Mouse (Mus musculus) heart, adult 2 months (tissue): Measurements from ENCODE around the gene Scnn1a. TPM values are rescaled to one million over a fixed set of nuclear protein-coding genes. Genes with fewer than 3 reads are reported as not detected.

Experiments used
- DNase-seq, 2 experiments: peaks; one replicate each; pipeline ENCODE4 v3.0.0; 2021
- H3K27ac ChIP-seq: fragments of 200-600 bp; 2 replicates; pipeline ENCODE4 v1.8.1; 2022
- H3K27me3 ChIP-seq: fragments of 200-500 bp; 2 replicates; pipeline ENCODE4 v1.6.1; 2012; ENCODE audit warnings: mild to moderate bottlenecking, low read length, inconsistent platforms, mixed read lengths; ENCODE audit not compliant: control insufficient read depth, insufficient read depth
- H3K36me3 ChIP-seq: fragments of 200-500 bp; 2 replicates; pipeline ENCODE4 v1.6.1; 2012; ENCODE audit warnings: low read length, inconsistent platforms; ENCODE audit not compliant: control insufficient read depth, insufficient read depth
- H3K4me1 ChIP-seq: fragments of 200-500 bp; 2 replicates; pipeline ENCODE4 v1.6.1; 2011; ENCODE audit warnings: low read length; ENCODE audit not compliant: control insufficient read depth, insufficient read depth
- H3K4me3 ChIP-seq: fragments of 200-600 bp; 2 replicates; pipeline ENCODE4 v1.8.1; 2022
- H3K79me2 ChIP-seq: fragments of 200-500 bp; replicated peaks from 2 replicates; pipeline ENCODE4 v1.6.1; 2012; ENCODE audit warnings: mild to moderate bottlenecking, inconsistent platforms, low read length, moderate library complexity, mixed read lengths; ENCODE audit not compliant: control insufficient read depth, insufficient read depth
- H3K9ac ChIP-seq: fragments of 200-500 bp; 2 replicates; pipeline ENCODE4 v1.6.1; 2012; ENCODE audit warnings: low read depth, mild to moderate bottlenecking, control low read depth, inconsistent platforms, low read length, mixed read lengths
- CTCF ChIP-seq: fragments of 200-600 bp; IDR thresholded peaks from 2 replicates; pipeline ENCODE4 v1.8.1; 2022; ENCODE audit warnings: antibody characterized with exemption, mild to moderate bottlenecking, moderate library complexity
- EP300 ChIP-seq: fragments of 200-500 bp; IDR thresholded peaks from 2 replicates; pipeline ENCODE4 v1.6.1; 2011; ENCODE audit warnings: low read depth, low read length, control low read depth; ENCODE audit not compliant: insufficient read depth
- POLR2A ChIP-seq: fragments of 200-500 bp; IDR thresholded peaks from 2 replicates; pipeline ENCODE4 v1.6.1; 2011; ENCODE audit warnings: mild to moderate bottlenecking, low read depth, low read length, control low read depth; ENCODE audit not compliant: insufficient read depth
- WGBS: fragments of 180-500 bp; shearing (Covaris S2); methylation state at CpG from one replicate; pipeline ENCODE4 v1.1.7; 2018; 5-methylcytosine and 5-hydroxymethylcytosine counted together
- intact Hi-C: fragments of 180-260 bp; cut with DNase I; formaldehyde crosslinking; loops from one replicate; pipeline ENCODE4 v1.15.1; 2025
- polyA plus RNA-seq: library from polyadenylated mRNA; depleted of rRNA; stranded (reverse); fragments of >200 nt; gene quantifications from 2 replicates; pipeline ENCODE4 v1.2.3, GENCODE M21; 2012
- total RNA-seq, 2 experiments: library from RNA; stranded (reverse); gene quantifications; 2 replicates each; pipeline ENCODE4 v1.2.3; 2021

Scnn1a gene
- total and polyA plus RNA-seq, 3 experiments = 0.37 to 3.1 (median 0.75) TPM

- TF ChIP-seq POLR2A (no peak), CTCF (no peak), EP300 (no peak)
- intact Hi-C loops = loop anchor here (5.0 kb wide), 1 partner anchor 144 kb away; the partner anchor contains the start of gene Vamp1
- Histone ChIP-seq H3K9ac (no peak overlapping the region), H3K27ac (no peak overlapping the region), H3K27me3 (no peaks in the 10 kb centered on the region), H3K4me1 (peaks cover 3% of the 10 kb centered on the region), H3K36me3 (no peaks in the 10 kb centered on the region), H3K4me3 (no peak overlapping the region), H3K79me2 (no peaks in the 10 kb centered on the region)
- DNase-seq = no peak
- 89% methylated on average over 9 of the region's 9 CpGs for WGBS
These were observed 40.4 kb downstream of the Scnn1a start for GRCm38 (mm10) chr6:125360846-125361245.

DNA sequence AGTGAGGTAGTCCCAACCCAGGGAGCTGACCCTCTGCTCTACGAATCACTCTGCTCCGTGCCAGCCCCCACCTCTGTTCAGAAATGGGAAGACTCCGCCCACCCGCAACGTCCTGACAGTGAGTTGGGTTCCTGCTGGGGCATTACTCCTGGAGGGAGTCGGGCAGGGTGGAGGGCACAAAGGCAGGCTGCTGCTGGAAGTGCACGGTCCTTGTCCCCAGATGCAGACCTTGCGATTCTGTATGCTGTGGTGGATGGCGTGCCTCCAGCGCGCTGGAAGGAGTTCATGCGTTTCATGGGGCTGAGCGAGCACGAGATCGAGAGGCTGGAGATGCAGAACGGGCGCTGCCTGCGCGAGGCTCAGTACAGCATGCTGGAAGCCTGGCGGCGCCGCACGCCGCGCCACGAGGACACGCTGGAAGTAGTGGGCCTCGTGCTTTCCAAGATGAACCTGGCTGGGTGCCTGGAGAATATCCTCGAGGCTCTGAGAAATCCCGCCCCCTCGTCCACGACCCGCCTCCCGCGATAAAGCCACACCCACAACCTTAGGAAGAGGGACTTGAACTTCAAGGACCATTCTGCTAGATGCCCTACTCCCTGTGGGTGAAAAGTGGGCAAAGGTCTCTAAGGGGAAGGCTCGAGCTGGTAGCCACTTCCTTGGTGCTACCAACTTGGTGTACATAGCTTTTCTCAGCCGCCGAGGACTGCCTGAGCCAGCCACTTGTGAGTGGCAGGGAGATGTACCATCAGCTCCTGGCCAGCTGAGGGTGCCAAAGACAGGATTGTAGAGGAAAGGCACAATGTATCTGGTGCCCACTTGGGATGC is 41.2 kb downstream of the Scnn1a start:
- no peaks in the 10 kb centered on the region for H3K36me3 ChIP-seq
- intact Hi-C loops = loop anchor here (5.0 kb wide), 1 partner anchor 144 kb away; the partner anchor contains the start of gene Vamp1

GRCm38 (mm10) chr6:125363021-125363420 is 42.6 kb downstream of the Scnn1a start:
- TF ChIP-seq EP300 (no peak), CTCF (no peak), POLR2A (no peak)
- H3K36me3 ChIP-seq = no peaks in the 10 kb centered on the region
- H3K4me3 ChIP-seq = no peak overlapping the region
- H3K27ac ChIP-seq = no peak overlapping the region
- DNase-seq = no peak
- no peaks in the 10 kb centered on the region for H3K79me2 ChIP-seq
- 56% methylated on average over 15 of the region's 15 CpGs for WGBS
- no peaks in the 10 kb centered on the region for H3K4me1 ChIP-seq
- intact Hi-C loops = loop anchor here (5.0 kb wide), 1 partner anchor 146 kb away; the partner anchor contains the start of gene Vamp1
- H3K9ac ChIP-seq = no peak overlapping the region
- H3K27me3 ChIP-seq = no peaks in the 10 kb centered on the region

More for the DNA sequence above, 41.2 kb downstream of the Scnn1a start:
- Histone ChIP-seq H3K4me3 (no peak overlapping the region), H3K9ac (no peak overlapping the region), H3K27ac (no peak overlapping the region), H3K4me1 (0 out of 2 replicates have a peak, but pooled peaks cover under 1% of the 10 kb centered on the region), H3K27me3 (no peaks in the 10 kb centered on the region), H3K79me2 (no peaks in the 10 kb centered on the region)
- TF ChIP-seq CTCF (peak; percentile 44), POLR2A (no peak)
- no peak for DNase-seq
- WGBS = 53% methylated on average over 38 of the region's 38 CpGs

GRCm38 (mm10) chr6:125363451-125364242 is 43.2 kb downstream of the Scnn1a start:
- H3K27me3 ChIP-seq = no peaks in the 10 kb centered on the region
- no peaks in the 10 kb centered on the region for H3K36me3 ChIP-seq
- no peak overlapping the region for H3K4me3 ChIP-seq
- H3K27ac ChIP-seq = no peak overlapping the region
- intact Hi-C loops = loop anchor here (1.0 to 5.0 kb wide), 2 partner anchors 35 to 146 kb away; partner anchors contain the start of gene Vamp1
- 37% methylated on average over 23 of the region's 23 CpGs for WGBS
- no peaks in the 10 kb centered on the region for H3K4me1 ChIP-seq
- H3K79me2 ChIP-seq = no peaks in the 10 kb centered on the region
- no peak for DNase-seq
- H3K9ac ChIP-seq = no peak overlapping the region
- TF ChIP-seq POLR2A (no peak), CTCF (peak; percentile 45), EP300 (no peak)

GRCm38 (mm10) chr6:125364448-125364847 is 44.0 kb downstream of the Scnn1a start:
- Histone ChIP-seq H3K36me3 (no peaks in the 10 kb centered on the region), H3K4me1 (no peaks in the 10 kb centered on the region), H3K27me3 (no peaks in the 10 kb centered on the region), H3K27ac (no peak overlapping the region), H3K79me2 (no peaks in the 10 kb centered on the region), H3K4me3 (no peak overlapping the region), H3K9ac (0 out of 2 replicates have a peak overlapping the region, but pooled peaks have one; percentile 14)
- intact Hi-C loops = loop anchor here (1.0 to 5.0 kb wide), 2 partner anchors 36 to 147 kb away; partner anchors contain the start of gene Vamp1
- WGBS = 12% methylated on average over 8 of the region's 8 CpGs
- DNase-seq = peak in 1 of 2 experiments; percentile 39
- TF ChIP-seq CTCF = peak; percentile 67
- no peak for TF ChIP-seq POLR2A

DNA sequence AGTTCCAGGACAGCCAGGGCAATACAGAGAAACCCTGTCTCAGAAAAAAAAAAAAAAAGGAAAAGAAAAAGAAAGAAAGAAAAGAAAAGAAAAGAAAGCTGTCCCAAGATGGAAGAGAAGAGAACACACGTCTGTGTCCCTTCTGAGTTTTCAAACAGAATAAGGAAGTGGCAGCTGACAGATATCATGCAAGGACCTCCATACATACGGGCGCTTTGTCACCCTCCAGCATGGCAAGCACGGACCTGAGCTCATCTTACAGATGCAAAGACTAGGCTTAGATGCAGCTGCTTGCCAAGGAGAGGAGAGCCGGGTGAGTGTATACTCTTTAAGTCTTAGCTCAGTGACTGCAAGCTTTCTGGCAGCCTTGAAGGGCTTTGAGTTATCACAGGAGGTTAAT is 45.1 kb downstream of the Scnn1a start:
- intact Hi-C loops = no loop called here
- TF ChIP-seq POLR2A = no peak
- no peak for TF ChIP-seq CTCF
- no peak for TF ChIP-seq EP300
- H3K9ac ChIP-seq = no peak overlapping the region
- H3K36me3 ChIP-seq = no peaks in the 10 kb centered on the region
- no peak overlapping the region for H3K27ac ChIP-seq
- DNase-seq = no peak
- WGBS = 85% methylated on average over 5 of the region's 5 CpGs
- H3K79me2 ChIP-seq = no peaks in the 10 kb centered on the region
- H3K4me3 ChIP-seq = no peak overlapping the region
- no peaks in the 10 kb centered on the region for H3K4me1 ChIP-seq
- H3K27me3 ChIP-seq = no peaks in the 10 kb centered on the region
